Mouse (Mus musculus): ENCODE results near the gene Anks1b. TPM values are rescaled to one million over a fixed set of nuclear protein-coding genes. Genes with fewer than 3 reads are reported as not detected.

Anks1b gene
- 0.04 and 0.46 TPM in 2 replicates for polyA plus RNA-seq (2016; fragmentation: Nextera tagmentation; extraction: Ambion mirVana)

GRCm38 (mm10) chr10:89873146-89873950 lies at the start of gene Anks1b:
Gene Anks1b, plus strand, starts transcription at chr10:89873509.
- Histone ChIP-seq H3K27me3 (ENCODE audit: low read depth, poor library complexity, severe bottlenecking) (peaks cover 36% of the 10 kb centered on the region), H3K27ac (no peak within 1 kb of the TSS)
- DNase-seq (ENCODE audit: low spot score) = peak; percentile 68

GRCm38 (mm10) chr10:89823906-89824305 lies 49.4 kb upstream of the Anks1b start:
- WGBS = 52% methylated on average over 2 of the region's 2 CpGs
- Histone ChIP-seq H3K4me3 (no peak overlapping the region), H3K36me3 (no peaks in the 10 kb centered on the region), H3K4me1 (no peaks in the 10 kb centered on the region), H3K27ac (no peak overlapping the region), H3K9me3 (replicated peaks) (no peaks in the 10 kb centered on the region), H3K27me3 (ENCODE audit: low read depth, poor library complexity, severe bottlenecking) (no peaks in the 10 kb centered on the region)
- DNase-seq (ENCODE audit: low spot score) = no peak

More at GRCm38 (mm10) chr10:89873146-89873950, at the start of gene Anks1b:
- Histone ChIP-seq H3K4me1 (peaks cover 16% of the 10 kb centered on the region), H3K4me3 (peak within 1 kb of the TSS; percentile 73), H3K9me3 (replicated peaks) (no peaks in the 10 kb centered on the region), H3K36me3 (no peaks in the 10 kb centered on the region)
- under 1% methylated on average over 48 of the region's 48 CpGs for WGBS

GRCm38 (mm10) chr10:89826896-89827295 lies 46.4 kb upstream of the Anks1b start:
- Histone ChIP-seq H3K27ac (no peak overlapping the region), H3K27me3 (ENCODE audit: low read depth, poor library complexity, severe bottlenecking) (no peaks in the 10 kb centered on the region), H3K9me3 (replicated peaks) (no peaks in the 10 kb centered on the region), H3K36me3 (no peaks in the 10 kb centered on the region), H3K4me1 (no peaks in the 10 kb centered on the region), H3K4me3 (no peak overlapping the region)
- 74% methylated on average over 3 of the region's 3 CpGs for WGBS
- no peak for DNase-seq (ENCODE audit: low spot score)

GRCm38 (mm10) chr10:89832334-89832733 lies 41.0 kb upstream of the Anks1b start:
- 87% methylated on average over 4 of the region's 4 CpGs for WGBS
- no peak for DNase-seq (ENCODE audit: low spot score)
- Histone ChIP-seq H3K4me3 (no peak overlapping the region), H3K9me3 (replicated peaks) (no peaks in the 10 kb centered on the region), H3K27me3 (ENCODE audit: low read depth, poor library complexity, severe bottlenecking) (no peaks in the 10 kb centered on the region), H3K27ac (no peak overlapping the region), H3K36me3 (no peaks in the 10 kb centered on the region), H3K4me1 (no peaks in the 10 kb centered on the region)

- Histone ChIP-seq H3K4me3 (no peak overlapping the region), H3K36me3 (no peaks in the 10 kb centered on the region), H3K9me3 (replicated peaks) (no peaks in the 10 kb centered on the region), H3K4me1 (no peaks in the 10 kb centered on the region), H3K27ac (no peak overlapping the region), H3K27me3 (ENCODE audit: low read depth, poor library complexity, severe bottlenecking) (no peaks in the 10 kb centered on the region)
- WGBS = 91% methylated on average over 10 of the region's 10 CpGs
- DNase-seq (ENCODE audit: low spot score) = no peak
Observed at GRCm38 (mm10) chr10:89833166-89833565, 40.1 kb upstream of the Anks1b start.

GRCm38 (mm10) chr10:89837476-89837875 lies 35.8 kb upstream of the Anks1b start:
- no peak overlapping the region for H3K27ac ChIP-seq
- 53% methylated on average over 3 of the region's 3 CpGs for WGBS

GRCm38 (mm10) chr10:89838834-89839233 lies 34.5 kb upstream of the Anks1b start:
- no peaks in the 10 kb centered on the region for H3K36me3 ChIP-seq
- H3K27ac ChIP-seq = no peak overlapping the region
- no peak overlapping the region for H3K4me3 ChIP-seq
- WGBS = 85% methylated on average over 3 of the region's 3 CpGs
- no peaks in the 10 kb centered on the region for H3K4me1 ChIP-seq
- H3K9me3 ChIP-seq (replicated peaks) = no peaks in the 10 kb centered on the region
- DNase-seq (ENCODE audit: low spot score) = no peak
- no peaks in the 10 kb centered on the region for H3K27me3 ChIP-seq (ENCODE audit: low read depth, poor library complexity, severe bottlenecking)

More at GRCm38 (mm10) chr10:89837476-89837875, 35.8 kb upstream of the Anks1b start:
- Histone ChIP-seq H3K36me3 (no peaks in the 10 kb centered on the region), H3K27me3 (ENCODE audit: low read depth, poor library complexity, severe bottlenecking) (no peaks in the 10 kb centered on the region), H3K4me3 (no peak overlapping the region), H3K9me3 (replicated peaks) (no peaks in the 10 kb centered on the region), H3K4me1 (no peaks in the 10 kb centered on the region)
- DNase-seq (ENCODE audit: low spot score) = no peak

GRCm38 (mm10) chr10:89850951-89851350 lies 22.4 kb upstream of the Anks1b start:
- no peak overlapping the region for H3K4me3 ChIP-seq
- 96% methylated on average over 6 of the region's 6 CpGs for WGBS
- DNase-seq (ENCODE audit: low spot score) = no peak
- H3K4me1 ChIP-seq = no peaks in the 10 kb centered on the region
- no peaks in the 10 kb centered on the region for H3K27me3 ChIP-seq (ENCODE audit: low read depth, poor library complexity, severe bottlenecking)
- H3K27ac ChIP-seq = no peak overlapping the region
- H3K36me3 ChIP-seq = no peaks in the 10 kb centered on the region
- H3K9me3 ChIP-seq (replicated peaks) = no peaks in the 10 kb centered on the region

- Histone ChIP-seq H3K9me3 (replicated peaks) (no peaks in the 10 kb centered on the region), H3K36me3 (no peaks in the 10 kb centered on the region), H3K4me3 (no peak overlapping the region), H3K27ac (no peak overlapping the region), H3K27me3 (ENCODE audit: low read depth, poor library complexity, severe bottlenecking) (no peaks in the 10 kb centered on the region), H3K4me1 (no peaks in the 10 kb centered on the region)
- DNase-seq (ENCODE audit: low spot score) = no peak
- WGBS = 70% methylated on average over 5 of the region's 5 CpGs
Observed at GRCm38 (mm10) chr10:89855251-89855875, 17.9 kb upstream of the Anks1b start.

- WGBS = 93% methylated on average over 7 of the region's 7 CpGs
- no peaks in the 10 kb centered on the region for H3K36me3 ChIP-seq
- H3K4me3 ChIP-seq = no peak overlapping the region
- no peaks in the 10 kb centered on the region for H3K4me1 ChIP-seq
- DNase-seq (ENCODE audit: low spot score) = no peak
- H3K27ac ChIP-seq = no peak overlapping the region
- no peaks in the 10 kb centered on the region for H3K27me3 ChIP-seq (ENCODE audit: low read depth, poor library complexity, severe bottlenecking)
- no peaks in the 10 kb centered on the region for H3K9me3 ChIP-seq (replicated peaks)
Observed at GRCm38 (mm10) chr10:89856286-89856685, 17.0 kb upstream of the Anks1b start.

GRCm38 (mm10) chr10:89868211-89868610 lies 5.1 kb upstream of the Anks1b start:
- Histone ChIP-seq H3K27me3 (ENCODE audit: low read depth, poor library complexity, severe bottlenecking) (peaks cover 13% of the 10 kb centered on the region), H3K9me3 (replicated peaks) (no peaks in the 10 kb centered on the region), H3K4me3 (no peak overlapping the region), H3K27ac (no peak overlapping the region), H3K36me3 (no peaks in the 10 kb centered on the region), H3K4me1 (peaks cover 6% of the 10 kb centered on the region)
- WGBS = 91% methylated on average over 4 of the region's 4 CpGs
- no peak for DNase-seq (ENCODE audit: low spot score)

- DNase-seq (ENCODE audit: low spot score) = no peak
- Histone ChIP-seq H3K27me3 (ENCODE audit: low read depth, poor library complexity, severe bottlenecking) (peaks cover 20% of the 10 kb centered on the region), H3K9me3 (replicated peaks) (no peaks in the 10 kb centered on the region), H3K4me3 (no peak overlapping the region), H3K36me3 (no peaks in the 10 kb centered on the region), H3K27ac (no peak overlapping the region), H3K4me1 (peaks cover 12% of the 10 kb centered on the region)
- WGBS = 84% methylated on average over 3 of the region's 3 CpGs
Observed at GRCm38 (mm10) chr10:89868836-89869235, 4.5 kb upstream of the Anks1b start.

GRCm38 (mm10) chr10:89872501-89873145 lies 686 bp upstream of the Anks1b start:
- no peaks in the 10 kb centered on the region for H3K9me3 ChIP-seq (replicated peaks)
- peak; percentile 50 for DNase-seq (ENCODE audit: low spot score)
- WGBS = 3% methylated on average over 28 of the region's 56 CpGs
- H3K27me3 ChIP-seq (ENCODE audit: low read depth, poor library complexity, severe bottlenecking) = peaks cover 36% of the 10 kb centered on the region
- H3K27ac ChIP-seq = no peak overlapping the region
- H3K36me3 ChIP-seq = no peaks in the 10 kb centered on the region
- H3K4me1 ChIP-seq = peaks cover 16% of the 10 kb centered on the region
- peak overlapping the region; percentile 73 for H3K4me3 ChIP-seq

All from limb, embryonic 10.5 days (tissue).